Mouse (Mus musculus) hindbrain, postnatal 0 days (tissue): ENCODE results near the gene Ctla4. TPM values are rescaled to one million over a fixed set of nuclear protein-coding genes. Genes with fewer than 3 reads are reported as not detected.

Experiments
- ATAC-seq: fragments of 200-750 bp; cut with Nextera tagmentation; 2 replicates; pipeline ENCODE4 v1.8.0; 2017; ENCODE audit warnings: mild to moderate bottlenecking, moderate TSS enrichment, moderate library complexity
- DNase-seq: peaks from one replicate; pipeline ENCODE4 v3.0.0-alpha.2; 2015; ENCODE audit warnings: low spot score
- H3K27ac ChIP-seq: fragments of 300-500 bp; sonication (generic); 2 replicates; pipeline ENCODE4 v1.5.1; 2014; ENCODE audit warnings: mild to moderate bottlenecking
- H3K27me3 ChIP-seq: fragments of 300-500 bp; sonication (generic); 2 replicates; pipeline ENCODE4 v1.6.1; 2014; ENCODE audit warnings: low read length, mixed read lengths; ENCODE audit not compliant: insufficient read depth
- H3K36me3 ChIP-seq: fragments of 300-500 bp; sonication (generic); 2 replicates; pipeline ENCODE4 v1.6.1; 2014; ENCODE audit warnings: low read length, mixed read lengths; ENCODE audit not compliant: insufficient read depth
- H3K4me1 ChIP-seq: fragments of 300-500 bp; sonication (generic); 2 replicates; pipeline ENCODE4 v1.6.1; 2014; ENCODE audit warnings: antibody characterized with exemption, low read length, mixed read lengths; ENCODE audit not compliant: insufficient read depth
- H3K4me2 ChIP-seq: fragments of 300-500 bp; sonication (generic); 2 replicates; pipeline ENCODE4 v1.6.1; 2014; ENCODE audit warnings: low read depth, mild to moderate bottlenecking, low read length, moderate library complexity, mixed read lengths
- H3K4me3 ChIP-seq: fragments of 300-500 bp; sonication (generic); 2 replicates; pipeline ENCODE4 v1.5.1; 2014; ENCODE audit warnings: low read length
- H3K9ac ChIP-seq: fragments of 300-500 bp; sonication (generic); replicated peaks from 2 replicates; pipeline ENCODE4 v1.6.1; 2014; ENCODE audit warnings: mild to moderate bottlenecking, low read length, moderate library complexity, mixed read lengths
- H3K9me3 ChIP-seq: fragments of 300-500 bp; sonication (generic); 2 replicates; pipeline ENCODE4 v1.6.1; 2016; ENCODE audit warnings: low read length, mixed read lengths
- CTCF ChIP-seq: IDR thresholded peaks from 2 replicates; pipeline ENCODE4 v1.5.1; 2016; ENCODE audit warnings: antibody characterized with exemption, control low read depth, low read depth
- WGBS: fragments of 180-500 bp; shearing (Covaris S2); extraction: QIAGEN DNeasy Blood & Tissue Kit; methylation state at CpG from one replicate; pipeline ENCODE4 v1.1.7; 2014; 5-methylcytosine and 5-hydroxymethylcytosine counted together
- polyA plus RNA-seq: library from polyadenylated mRNA; unstranded; fragments of >200 nt; fragmentation: Nextera tagmentation; extraction: Ambion mirVana; gene quantifications from 2 replicates; pipeline ENCODE4 v1.2.1, GENCODE M21; 2015
- total RNA-seq: library from RNA; depleted of rRNA; stranded (reverse); fragments of >200 nt; gene quantifications from 2 replicates; pipeline ENCODE4 v1.2.3, GENCODE M21; 2014

The Ctla4 gene
- total and polyA plus RNA-seq, 2 experiments from 2014 or later: not detected

- H3K9ac ChIP-seq: no peak overlapping the region
- H3K4me3 ChIP-seq: no peak overlapping the region
- H3K36me3 ChIP-seq: no peaks in the 10 kb centered on the region
- H3K4me1 ChIP-seq: no peaks in the 10 kb centered on the region
- 79% methylated on average over 2 of the region's 2 CpGs for WGBS
- ATAC-seq: no peak
- no peaks in the 10 kb centered on the region for H3K9me3 ChIP-seq
- DNase-seq: no peak
- TF ChIP-seq CTCF: no peak
- H3K4me2 ChIP-seq: no peak overlapping the region
- no peaks in the 10 kb centered on the region for H3K27me3 ChIP-seq
- no peak overlapping the region for H3K27ac ChIP-seq
Observed at GRCm38 (mm10) chr1:60883279-60883678, 3.5 kb upstream of the Ctla4 start.

- no peaks in the 10 kb centered on the region for H3K4me1 ChIP-seq
- H3K9me3 ChIP-seq: no peaks in the 10 kb centered on the region
- no peak overlapping the region for H3K27ac ChIP-seq
- no peak overlapping the region for H3K4me2 ChIP-seq
- no peaks in the 10 kb centered on the region for H3K27me3 ChIP-seq
- H3K36me3 ChIP-seq: no peaks in the 10 kb centered on the region
- no peak for DNase-seq
- TF ChIP-seq CTCF: no peak
- ATAC-seq: no peak
- no peak overlapping the region for H3K9ac ChIP-seq
- H3K4me3 ChIP-seq: no peak overlapping the region
- 71% methylated on average over 1 of the region's 1 CpGs for WGBS
Observed at GRCm38 (mm10) chr1:60884611-60885010, 2.2 kb upstream of the Ctla4 start.

- Histone ChIP-seq H3K27ac (no peak overlapping the region), H3K4me3 (no peak overlapping the region), H3K36me3 (no peaks in the 10 kb centered on the region), H3K9ac (no peak overlapping the region), H3K27me3 (no peaks in the 10 kb centered on the region), H3K4me2 (no peak overlapping the region), H3K9me3 (no peaks in the 10 kb centered on the region), H3K4me1 (no peaks in the 10 kb centered on the region)
- TF ChIP-seq CTCF: no peak
- ATAC-seq (no peak), DNase-seq (no peak)
- WGBS: 88% methylated on average over 5 of the region's 5 CpGs
Observed at GRCm38 (mm10) chr1:60898127-60898932, 11.5 kb downstream of the Ctla4 start.

DNA sequence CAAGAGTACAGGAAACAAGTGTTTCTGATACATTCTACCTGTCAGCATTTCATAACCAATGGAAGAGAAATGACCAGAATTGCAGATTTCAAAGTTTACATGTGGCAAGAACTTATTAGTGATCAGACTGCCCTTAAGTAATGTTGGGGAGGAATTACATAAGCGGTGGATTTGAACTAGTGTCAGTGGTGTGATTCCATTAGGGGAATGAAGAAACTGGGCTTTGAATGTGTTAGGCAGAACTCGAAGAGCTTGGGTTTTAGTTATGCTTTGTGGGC lies 12.1 kb downstream of the Ctla4 start:
- ATAC-seq (no peak), DNase-seq (no peak)
- H3K4me3 ChIP-seq: no peak overlapping the region
- H3K9ac ChIP-seq: no peak overlapping the region
- H3K27ac ChIP-seq: no peak overlapping the region
- H3K4me1 ChIP-seq: no peaks in the 10 kb centered on the region
- no peak for TF ChIP-seq CTCF
- H3K4me2 ChIP-seq: no peak overlapping the region
- no peaks in the 10 kb centered on the region for H3K27me3 ChIP-seq
- 86% methylated on average over 2 of the region's 2 CpGs for WGBS
- H3K9me3 ChIP-seq: no peaks in the 10 kb centered on the region
- no peaks in the 10 kb centered on the region for H3K36me3 ChIP-seq

DNA sequence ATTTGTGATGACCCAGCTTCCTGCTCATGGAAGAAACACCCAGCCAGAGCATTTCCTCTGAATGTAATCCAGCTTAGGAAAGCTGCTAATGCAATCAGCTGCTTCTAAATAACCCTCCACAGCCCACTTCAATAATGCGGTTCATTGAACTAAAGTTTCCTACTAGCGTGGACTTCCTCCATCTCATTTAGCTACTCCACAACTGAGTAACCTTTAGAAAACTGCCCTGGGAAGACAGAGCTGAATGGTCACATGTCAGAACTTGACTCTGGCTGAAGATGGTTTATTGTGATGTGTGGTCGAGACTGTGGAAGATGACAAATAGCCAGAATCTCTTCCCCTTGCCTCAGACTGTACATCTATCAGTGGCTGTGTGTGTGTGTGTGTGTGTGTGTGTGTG lies 12.4 kb downstream of the Ctla4 start:
- 71% methylated on average over 3 of the region's 3 CpGs for WGBS
- no peak for TF ChIP-seq CTCF
- Histone ChIP-seq H3K27ac (no peak overlapping the region), H3K36me3 (no peaks in the 10 kb centered on the region), H3K4me3 (no peak overlapping the region), H3K9me3 (no peaks in the 10 kb centered on the region), H3K27me3 (no peaks in the 10 kb centered on the region), H3K4me1 (no peaks in the 10 kb centered on the region), H3K4me2 (no peak overlapping the region), H3K9ac (no peak overlapping the region)
- ATAC-seq: no peak
- no peak for DNase-seq

DNA sequence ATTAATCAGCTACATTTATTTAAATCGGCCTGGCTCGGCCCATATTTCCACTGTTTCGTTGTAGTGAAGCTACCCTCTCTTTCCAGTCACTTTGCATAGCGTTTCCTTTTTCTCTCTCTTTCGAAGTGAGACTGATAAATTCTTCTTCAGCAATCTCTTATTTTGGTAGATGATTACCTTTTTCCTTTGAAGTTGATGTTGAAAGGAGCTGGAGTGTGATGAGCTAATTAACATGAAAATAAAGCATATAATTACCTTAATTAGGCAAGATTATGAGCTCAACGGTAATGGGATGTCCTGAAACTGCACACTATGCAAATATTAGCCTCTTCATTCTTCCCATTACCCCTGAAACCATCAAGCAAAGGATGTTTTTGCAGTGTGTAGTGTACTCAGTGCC lies 15.7 kb downstream of the Ctla4 start:
- H3K36me3 ChIP-seq: no peaks in the 10 kb centered on the region
- H3K4me2 ChIP-seq: no peak overlapping the region
- no peaks in the 10 kb centered on the region for H3K4me1 ChIP-seq
- no peaks in the 10 kb centered on the region for H3K27me3 ChIP-seq
- ATAC-seq (no peak), DNase-seq (no peak)
- 41% methylated on average over 6 of the region's 6 CpGs for WGBS
- TF ChIP-seq CTCF: no peak
- no peak overlapping the region for H3K9ac ChIP-seq
- H3K9me3 ChIP-seq: no peaks in the 10 kb centered on the region
- no peak overlapping the region for H3K4me3 ChIP-seq
- no peak overlapping the region for H3K27ac ChIP-seq

DNA sequence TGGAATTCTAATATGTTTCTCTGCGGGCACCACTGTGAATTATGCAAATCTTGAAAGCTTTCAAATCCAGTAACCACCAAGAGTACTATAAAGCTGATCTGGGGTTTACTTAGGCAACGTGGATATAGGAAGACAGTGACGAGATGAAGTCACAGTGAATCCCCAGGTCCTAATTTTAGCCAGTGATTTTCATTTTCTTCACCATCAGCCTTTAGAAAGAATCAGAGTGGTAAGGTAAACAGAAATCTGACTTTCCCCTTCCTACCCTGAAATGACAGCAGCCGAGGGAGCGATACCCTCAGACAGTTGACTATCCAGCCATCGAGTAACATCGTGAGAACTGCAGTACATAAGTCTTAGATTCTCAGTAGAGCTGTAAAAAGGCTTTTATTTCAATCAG lies 16.3 kb downstream of the Ctla4 start:
- no peaks in the 10 kb centered on the region for H3K27me3 ChIP-seq
- H3K36me3 ChIP-seq: no peaks in the 10 kb centered on the region
- no peak overlapping the region for H3K4me3 ChIP-seq
- 89% methylated on average over 7 of the region's 7 CpGs for WGBS
- DNase-seq: no peak
- no peak overlapping the region for H3K9ac ChIP-seq
- H3K4me2 ChIP-seq: no peak overlapping the region
- H3K4me1 ChIP-seq: no peaks in the 10 kb centered on the region
- TF ChIP-seq CTCF: no peak
- H3K9me3 ChIP-seq: no peaks in the 10 kb centered on the region
- ATAC-seq: no peak
- no peak overlapping the region for H3K27ac ChIP-seq
